Mouse (Mus musculus): ENCODE results near the gene Kcnh1.

- no peak for TF ChIP-seq EP300 (IDR thresholded peaks at IDR 0.05; ENCODE audit: low read depth)
- no peak for TF ChIP-seq CTCF (IDR thresholded peaks at IDR 0.05; ENCODE audit: low read depth)
Observed at GRCm38 (mm10) chr1:192402911-192403704, 212.5 kb downstream of the Kcnh1 start.

All from heart, postnatal 0 days (tissue).